Mouse (Mus musculus) Patski (cell line): ENCODE results near the gene Stag1. TPM values are rescaled to one million over a fixed set of nuclear protein-coding genes. Genes with fewer than 3 reads are reported as not detected.

Experiments
- ATAC-seq: fragments of 100-300 bp; one replicate; pipeline ENCODE4 v1.8.0; 2021
- CTCF ChIA-PET: fragments of 350-600 bp; sonication (Branson Sonifier 250); formaldehyde crosslinking; loops from one replicate; lab custom pipeline; 2022; ENCODE audit warnings: inconsistent platforms; lab: Charles Lee
- POLR2A ChIA-PET: fragments of 350-600 bp; sonication (Branson Sonifier 250); formaldehyde crosslinking; loops from one replicate; lab custom pipeline; 2022; ENCODE audit warnings: antibody characterized with exemption, inconsistent platforms; lab: Charles Lee
- DNase-seq: peaks from one replicate; pipeline ENCODE4 v3.0.0-alpha.2; 2011; ENCODE audit warnings: low read depth, low spot score
- H3K27me3 ChIP-seq: fragments of 371-371 bp; one replicate; pipeline ENCODE4 v1.5.1; 2021
- CTCF ChIP-seq: fragments of 100-300 bp; IDR thresholded peaks from one replicate; pipeline ENCODE4 v1.5.1; 2021
- in situ Hi-C: fragments of 300-500 bp; cut with MboI; formaldehyde crosslinking; loops from 3 replicates; pipeline ENCODE4 v1.11.1; 2018; ENCODE audit warnings: low pct_unique_long_range_greater_than_20kb, mixed read lengths
- polyA plus RNA-seq: library from polyadenylated mRNA; unstranded; gene quantifications from one replicate; pipeline ENCODE4 v1.2.3, GENCODE M21; 2021

The Stag1 gene
- polyA plus RNA-seq, 1 experiment from 2014 or later = 29.1 TPM

DNA sequence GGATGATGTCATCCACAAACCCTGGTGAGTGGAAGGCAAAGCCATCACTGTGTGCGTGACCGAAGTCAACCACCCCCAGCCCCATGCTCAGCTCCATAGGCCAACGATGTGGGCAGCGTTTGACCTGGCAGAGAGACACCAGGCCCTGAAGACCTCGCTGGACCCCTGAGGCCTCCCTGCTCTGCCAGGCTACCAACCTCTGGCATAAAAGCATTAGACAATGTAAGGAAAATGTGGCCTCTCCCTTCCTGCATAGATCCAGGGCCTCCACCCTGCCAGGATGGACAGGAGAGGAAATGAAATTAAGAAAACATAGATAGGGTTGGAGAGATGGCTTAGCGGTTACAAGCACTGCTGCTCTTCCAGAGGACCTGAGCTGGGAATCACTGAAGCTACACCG is 385.2 kb downstream of the Stag1 start:
- CTCF ChIA-PET = no interaction called here
- ATAC-seq (no peak), DNase-seq (no peak)
- in situ Hi-C loops = no loop called here
- POLR2A ChIA-PET = no interaction called here
- H3K27me3 ChIP-seq = no peaks in the 10 kb centered on the region
- TF ChIP-seq CTCF = no peak

DNA sequence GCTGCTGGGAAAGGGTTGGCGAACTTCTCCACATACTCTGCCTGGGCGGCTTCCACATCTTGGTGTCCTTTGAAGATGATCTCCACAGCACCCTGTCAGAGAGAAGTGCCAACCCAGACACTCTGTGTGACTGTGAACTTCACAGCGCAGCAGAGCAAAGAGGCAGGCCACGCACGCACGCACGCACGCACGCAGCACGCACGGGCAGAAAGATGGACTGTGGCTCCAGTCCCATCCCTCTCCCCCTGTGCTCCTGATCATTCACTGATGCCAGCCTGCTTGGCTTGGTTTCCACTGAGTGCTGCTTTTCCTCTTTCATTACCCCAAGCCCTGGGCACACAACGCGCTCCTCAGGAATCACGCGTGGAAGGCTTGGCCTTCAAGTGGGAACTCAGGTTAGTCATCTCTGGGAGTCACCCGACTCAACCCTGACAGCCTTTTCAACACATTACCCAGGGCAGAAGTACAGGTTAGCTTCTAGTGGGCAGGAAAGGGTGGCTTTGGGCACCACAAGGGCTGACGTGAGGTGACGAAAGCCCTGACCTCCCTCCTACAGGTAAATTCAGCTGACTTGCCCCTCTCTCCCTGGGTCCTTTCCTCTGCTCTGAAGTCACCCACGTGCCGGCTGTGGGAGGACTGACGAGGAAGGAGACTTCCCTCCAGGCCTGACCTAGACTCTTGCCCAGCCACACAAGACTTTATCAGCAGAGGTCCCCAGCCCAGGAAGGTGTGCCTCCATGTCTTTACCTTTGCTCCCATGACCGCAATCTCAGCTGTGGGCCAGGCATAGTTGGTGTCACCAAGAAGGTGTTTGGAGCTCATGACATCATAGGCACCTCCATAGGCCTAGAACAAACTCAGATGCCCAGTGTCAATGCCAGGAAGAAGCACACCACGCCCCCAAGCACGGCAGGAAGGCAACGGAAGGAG is 387.0 kb downstream of the Stag1 start:
- ChIA-PET POLR2A (no interaction called here), CTCF (no interaction called here)
- DNase-seq = no peak
- no peak for TF ChIP-seq CTCF
- in situ Hi-C loops = no loop called here
- ATAC-seq = no peak
- no peaks in the 10 kb centered on the region for H3K27me3 ChIP-seq

DNA sequence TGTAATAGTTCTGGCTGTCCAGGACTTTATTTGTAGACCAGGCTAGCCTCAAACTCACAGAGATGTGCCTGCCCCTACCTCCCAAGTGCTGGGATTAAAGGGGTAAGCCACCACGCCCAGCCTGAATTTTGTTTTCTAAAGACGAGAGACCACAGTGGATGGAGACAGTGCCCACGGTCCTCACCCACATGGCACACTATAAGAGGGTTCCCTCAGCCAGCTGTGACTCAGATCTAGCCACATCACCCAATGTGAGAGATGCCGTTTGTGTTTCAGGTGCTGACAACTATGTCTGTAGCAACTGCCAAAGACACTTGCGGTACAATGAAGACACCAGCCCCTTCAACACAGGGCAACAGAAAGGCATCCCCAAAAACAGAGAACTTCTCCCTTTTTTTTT is 389.4 kb downstream of the Stag1 start:
- DNase-seq = no peak
- no peak for TF ChIP-seq CTCF
- ChIA-PET POLR2A (no interaction called here), CTCF (no interaction called here)
- H3K27me3 ChIP-seq = no peaks in the 10 kb centered on the region
- in situ Hi-C loops = no loop called here
- ATAC-seq = no peak

DNA sequence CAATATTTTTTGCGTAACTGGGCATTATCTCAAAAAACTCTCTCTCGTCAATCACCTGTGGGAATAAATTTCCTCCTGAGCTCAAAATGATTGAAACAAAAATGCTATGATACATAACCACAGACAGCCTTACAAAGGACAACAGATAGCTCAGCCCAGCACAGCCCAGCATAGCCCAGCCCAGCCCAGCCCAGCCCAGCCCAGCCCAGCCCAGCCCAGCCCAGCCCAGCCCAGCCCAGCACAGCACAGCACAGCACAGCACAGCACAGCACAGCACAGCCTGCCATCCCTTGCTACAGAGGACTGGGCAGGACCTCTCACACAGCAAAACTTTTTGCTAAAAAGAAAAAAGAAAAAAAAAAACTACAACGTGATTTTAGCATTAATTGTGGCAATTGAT is 390.3 kb downstream of the Stag1 start:
- H3K27me3 ChIP-seq = no peaks in the 10 kb centered on the region
- ChIA-PET POLR2A (interaction anchor here (0.6 kb wide), 1 partner anchor 80 kb away, joined by 3 read pairs; no protein-coding TSS in a partner anchor), CTCF (no interaction called here)
- ATAC-seq (no peak), DNase-seq (no peak)
- no peak for TF ChIP-seq CTCF
- in situ Hi-C loops = no loop called here

DNA sequence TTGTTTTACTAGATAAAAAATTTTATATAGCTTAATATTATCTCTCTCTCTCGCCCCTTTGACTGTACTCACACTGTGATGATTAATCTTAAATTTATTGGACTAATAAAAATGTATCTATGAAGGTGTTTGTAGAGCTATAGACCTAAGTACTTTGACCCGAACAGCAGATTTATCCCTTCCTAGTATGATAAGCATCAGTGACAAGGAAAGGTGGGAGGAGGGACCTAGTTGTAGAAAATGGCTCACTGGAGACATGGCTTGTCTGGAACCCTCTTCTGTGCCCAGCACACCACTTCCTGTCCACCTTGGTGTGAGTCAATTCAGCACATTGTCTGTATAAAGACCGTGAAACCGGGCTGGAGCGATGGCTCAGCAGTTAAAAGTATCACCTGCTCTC is 393.0 kb downstream of the Stag1 start:
- in situ Hi-C loops = no loop called here
- no peaks in the 10 kb centered on the region for H3K27me3 ChIP-seq
- ChIA-PET POLR2A (no interaction called here), CTCF (no interaction called here)
- TF ChIP-seq CTCF = no peak
- DNase-seq (no peak), ATAC-seq (no peak)

DNA sequence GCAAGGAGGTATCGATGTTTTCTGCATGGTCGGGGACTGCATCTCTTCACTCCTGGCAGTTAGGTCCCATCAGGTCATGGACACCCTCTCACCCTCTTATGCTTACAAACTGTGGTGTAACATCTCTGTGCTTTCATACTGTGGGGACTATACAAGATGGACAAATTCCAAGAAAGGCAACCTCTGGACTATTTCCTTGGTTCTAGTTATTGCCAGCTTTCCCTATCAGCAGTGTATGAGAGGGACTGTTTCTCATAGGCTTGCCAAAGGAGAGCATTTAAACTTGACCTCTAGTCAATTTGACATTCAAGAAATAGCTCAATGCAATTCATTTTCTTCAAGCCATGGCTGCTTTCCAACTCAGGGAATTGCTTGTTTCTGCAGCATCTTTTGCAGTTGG is 393.7 kb downstream of the Stag1 start:
- ATAC-seq (no peak), DNase-seq (no peak)
- ChIA-PET CTCF (no interaction called here), POLR2A (no interaction called here)
- no peaks in the 10 kb centered on the region for H3K27me3 ChIP-seq
- in situ Hi-C loops = no loop called here
- TF ChIP-seq CTCF = no peak

DNA sequence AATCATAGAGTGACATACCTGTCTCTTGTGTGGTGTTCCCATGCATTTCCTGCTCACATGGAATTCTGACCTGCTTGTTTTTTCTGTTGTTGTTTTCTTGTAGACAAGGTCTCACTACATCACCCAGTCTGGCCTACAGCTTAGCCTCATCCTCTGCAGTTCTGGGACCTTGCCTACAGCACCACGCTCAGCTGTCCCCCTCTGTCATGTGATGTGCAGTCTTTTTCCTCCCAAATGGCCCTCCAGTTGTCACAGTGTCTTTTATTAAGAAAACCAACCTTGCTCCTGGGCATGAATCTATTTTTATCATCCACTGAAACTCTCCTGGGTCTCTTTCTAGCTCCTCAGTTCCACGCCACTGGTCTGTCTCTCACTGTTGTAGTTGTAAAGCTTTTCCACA is 394.6 kb downstream of the Stag1 start:
- no peak for TF ChIP-seq CTCF
- CTCF ChIA-PET = no interaction called here
- no peaks in the 10 kb centered on the region for H3K27me3 ChIP-seq
- no peak for DNase-seq
- in situ Hi-C loops = no loop called here
- ATAC-seq = no peak
- POLR2A ChIA-PET = no interaction called here

DNA sequence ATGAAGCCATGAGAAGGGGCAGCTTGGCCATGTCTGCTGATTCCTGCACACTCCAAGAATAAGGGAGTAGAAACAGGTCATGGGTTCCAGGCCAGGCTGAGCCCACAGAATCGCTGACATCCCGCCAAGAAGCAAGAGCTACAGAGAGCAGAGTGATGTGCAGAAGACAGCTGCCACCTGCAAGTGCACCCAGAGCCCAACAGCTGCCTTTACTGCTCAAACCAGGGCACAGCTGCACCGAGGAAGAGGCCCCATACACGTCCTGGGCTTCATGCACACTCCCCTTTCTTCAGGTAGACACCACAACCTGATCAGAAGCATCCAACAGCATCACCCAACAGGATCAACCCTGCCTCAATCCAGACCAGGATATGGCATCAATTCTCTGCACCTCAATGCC is 396.3 kb downstream of the Stag1 start:
- no peak for TF ChIP-seq CTCF
- ATAC-seq (no peak), DNase-seq (no peak)
- in situ Hi-C loops = no loop called here
- CTCF ChIA-PET = no interaction called here
- POLR2A ChIA-PET = no interaction called here
- no peaks in the 10 kb centered on the region for H3K27me3 ChIP-seq

DNA sequence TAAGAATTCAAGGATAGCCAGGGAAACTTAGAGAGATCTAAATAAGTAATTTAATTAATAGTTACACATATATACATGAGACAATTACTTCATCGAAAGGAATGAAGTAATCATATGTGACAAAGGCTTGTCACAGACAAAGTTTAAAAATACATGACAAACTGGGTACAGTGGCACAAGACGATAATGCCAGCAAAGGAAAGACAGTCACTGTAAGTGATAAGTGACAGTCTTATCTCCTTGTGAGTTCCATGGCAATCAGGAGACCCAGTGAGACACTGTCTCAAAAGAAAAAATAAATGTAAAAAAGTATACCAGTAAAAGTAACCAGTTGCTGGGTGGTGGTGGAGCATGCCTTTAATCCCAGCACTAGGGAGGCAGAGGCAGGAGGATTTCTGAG is 399.5 kb downstream of the Stag1 start:
- in situ Hi-C loops = no loop called here
- ChIA-PET POLR2A (no interaction called here), CTCF (no interaction called here)
- ATAC-seq (no peak), DNase-seq (no peak)
- H3K27me3 ChIP-seq = no peaks in the 10 kb centered on the region
- no peak for TF ChIP-seq CTCF

DNA sequence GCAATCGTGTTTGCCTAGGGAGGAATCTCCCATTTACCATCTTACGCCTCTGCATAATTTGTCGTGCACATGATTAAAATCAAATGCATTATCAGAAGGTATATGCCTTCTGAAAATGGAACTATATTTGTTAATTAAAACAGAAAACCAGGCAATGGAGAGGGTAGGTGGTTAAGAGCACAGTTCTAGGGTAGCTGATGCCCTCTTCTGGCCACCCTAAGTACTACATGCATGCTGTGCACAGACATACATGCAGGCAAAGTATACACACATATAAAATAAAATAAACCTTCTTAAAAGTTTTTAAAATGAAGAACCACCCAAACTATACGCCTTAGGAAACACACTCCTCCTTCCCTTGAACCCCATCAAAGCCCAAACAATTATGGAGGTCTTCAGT is 404.5 kb downstream of the Stag1 start:
- in situ Hi-C loops = loop anchor here (10.0 kb wide), 1 partner anchor 547 kb away; no protein-coding TSS in a partner anchor
- peak; percentile 67 for TF ChIP-seq CTCF
- POLR2A ChIA-PET = no interaction called here
- ATAC-seq (no peak), DNase-seq (no peak)
- no peaks in the 10 kb centered on the region for H3K27me3 ChIP-seq
- CTCF ChIA-PET = interaction anchor here (1.3 kb wide), 1 partner anchor 11 kb away, joined by 3 read pairs; no protein-coding TSS in a partner anchor

DNA sequence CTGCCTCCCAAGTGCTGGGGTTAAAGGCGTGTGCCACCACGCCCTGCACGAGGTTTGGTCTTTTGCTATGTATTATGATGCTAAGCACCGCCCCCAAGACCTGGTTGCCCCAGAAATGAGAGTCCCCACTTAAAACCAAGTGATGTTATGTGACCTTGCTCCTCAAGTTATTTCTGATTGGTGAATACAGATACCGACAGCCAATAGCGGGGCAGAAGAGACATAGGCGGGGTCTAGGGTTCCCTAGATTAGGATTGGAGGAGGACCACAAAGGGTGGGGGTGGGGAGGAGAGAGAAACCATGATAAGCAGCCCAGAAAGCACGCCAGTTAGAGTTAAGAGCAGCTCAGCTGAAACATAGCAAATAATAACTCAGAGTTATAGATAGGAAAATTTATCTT is 405.2 kb downstream of the Stag1 start:
- POLR2A ChIA-PET = interaction anchor here (0.7 kb wide), 1 partner anchor 478 kb away, joined by 3 read pairs; no protein-coding TSS in a partner anchor
- in situ Hi-C loops = loop anchor here (10.0 kb wide), 1 partner anchor 548 kb away; no protein-coding TSS in a partner anchor
- no peaks in the 10 kb centered on the region for H3K27me3 ChIP-seq
- CTCF ChIA-PET = interaction anchor here (0.9 to 1.3 kb wide), 2 partner anchors 10 to 52 kb away, joined by 3 read pairs; no protein-coding TSS in a partner anchor
- ATAC-seq (no peak), DNase-seq (no peak)
- no peak for TF ChIP-seq CTCF
